Mouse (Mus musculus) forebrain, embryonic 13.5 days (tissue): ENCODE results near the gene March1. TPM values are rescaled to one million over a fixed set of nuclear protein-coding genes. Genes with fewer than 3 reads are reported as not detected.
A peak's percentile ranks its signal among the peaks of the same experiment; 100 is the strongest.

ENCODE experiments used
- ATAC-seq: fragments of 200-750 bp; cut with Nextera tagmentation; 2 replicates; pipeline ENCODE4 v1.8.0; 2017
- H3K27ac ChIP-seq: fragments of 300-500 bp; sonication (generic); 2 replicates; pipeline ENCODE4 v1.5.1; 2015; ENCODE audit warnings: inconsistent platforms, mild to moderate bottlenecking, moderate library complexity
- H3K27me3 ChIP-seq: fragments of 300-500 bp; sonication (generic); 2 replicates; pipeline ENCODE4 v1.6.1; 2015; ENCODE audit warnings: mild to moderate bottlenecking, inconsistent platforms
- H3K36me3 ChIP-seq: fragments of 300-500 bp; sonication (generic); 2 replicates; pipeline ENCODE4 v1.6.1; 2015; ENCODE audit warnings: mild to moderate bottlenecking, inconsistent platforms; ENCODE audit not compliant: poor library complexity, severe bottlenecking
- H3K4me1 ChIP-seq: fragments of 300-500 bp; sonication (generic); 2 replicates; pipeline ENCODE4 v1.6.1; 2015; ENCODE audit warnings: inconsistent platforms
- H3K4me2 ChIP-seq: fragments of 300-500 bp; sonication (generic); 2 replicates; pipeline ENCODE4 v1.6.1; 2015; ENCODE audit warnings: inconsistent platforms, mild to moderate bottlenecking, moderate library complexity
- H3K4me3 ChIP-seq: fragments of 300-500 bp; sonication (generic); 2 replicates; pipeline ENCODE4 v1.5.1; 2015; ENCODE audit warnings: mild to moderate bottlenecking, inconsistent platforms
- H3K9ac ChIP-seq: fragments of 300-500 bp; sonication (generic); 2 replicates; pipeline ENCODE4 v1.6.1; 2015; ENCODE audit warnings: mild to moderate bottlenecking, inconsistent platforms
- H3K9me3 ChIP-seq: fragments of 300-500 bp; sonication (generic); replicated peaks from 2 replicates; pipeline ENCODE4 v1.6.1; 2016; ENCODE audit warnings: inconsistent platforms
- WGBS: fragments of 180-500 bp; shearing (Covaris S2); methylation state at CpG from one replicate; pipeline ENCODE4 v1.1.7; 2015; 5-methylcytosine and 5-hydroxymethylcytosine counted together
- polyA plus RNA-seq: library from polyadenylated mRNA; unstranded; fragments of >200 nt; fragmentation: Nextera tagmentation; extraction: Ambion mirVana; gene quantifications from 2 replicates; pipeline ENCODE4 v1.2.1, GENCODE M21; 2015

Gene March1
- polyA plus RNA-seq, 1 experiment from 2014 or later, result 12.4 TPM

GRCm38 (mm10) chr8:66194416-66194815 is 576.7 kb downstream of the March1 start:
- 0 out of 2 replicates have a peak, but pooled peaks have one; percentile 21 for ATAC-seq
- H3K9me3 ChIP-seq, result no peaks in the 10 kb centered on the region
- no peak overlapping the region for H3K4me2 ChIP-seq
- H3K27me3 ChIP-seq, result no peaks in the 10 kb centered on the region
- H3K27ac ChIP-seq, result no peak overlapping the region
- H3K9ac ChIP-seq, result no peak overlapping the region
- H3K36me3 ChIP-seq, result no peaks in the 10 kb centered on the region
- H3K4me3 ChIP-seq, result no peak overlapping the region
- H3K4me1 ChIP-seq, result no peaks in the 10 kb centered on the region
- WGBS, result 92% methylated on average over 2 of the region's 2 CpGs

- Histone ChIP-seq H3K4me1 (no peaks in the 10 kb centered on the region), H3K27ac (no peak overlapping the region), H3K9me3 (no peaks in the 10 kb centered on the region), H3K9ac (no peak overlapping the region), H3K36me3 (no peaks in the 10 kb centered on the region), H3K4me2 (no peak overlapping the region), H3K27me3 (no peaks in the 10 kb centered on the region), H3K4me3 (no peak overlapping the region)
- WGBS, result 90% methylated on average over 3 of the region's 3 CpGs
- no peak for ATAC-seq
Measured at GRCm38 (mm10) chr8:66200169-66200568, 582.5 kb downstream of the March1 start.

- no peak overlapping the region for H3K9ac ChIP-seq
- WGBS, result 88% methylated on average over 7 of the region's 7 CpGs
- ATAC-seq, result peak; percentile 57; the same call in 1 of the 2 replicates
Measured at GRCm38 (mm10) chr8:66203814-66204438, 586.2 kb downstream of the March1 start.

GRCm38 (mm10) chr8:66209553-66209952 is 591.9 kb downstream of the March1 start:
- Histone ChIP-seq H3K9me3 (no peaks in the 10 kb centered on the region; the same call in 1 of the 2 replicates), H3K36me3 (no peaks in the 10 kb centered on the region), H3K27me3 (no peaks in the 10 kb centered on the region), H3K4me3 (no peak overlapping the region), H3K9ac (no peak overlapping the region), H3K4me1 (no peaks in the 10 kb centered on the region), H3K4me2 (no peak overlapping the region), H3K27ac (no peak overlapping the region)
- no peak for ATAC-seq
- WGBS, result 72% methylated on average over 2 of the region's 2 CpGs

More at GRCm38 (mm10) chr8:66203814-66204438, 586.2 kb downstream of the March1 start:
- no peak overlapping the region for H3K4me2 ChIP-seq
- H3K27me3 ChIP-seq, result no peaks in the 10 kb centered on the region
- H3K4me1 ChIP-seq, result no peaks in the 10 kb centered on the region
- H3K27ac ChIP-seq, result no peak overlapping the region
- H3K36me3 ChIP-seq, result no peaks in the 10 kb centered on the region
- H3K4me3 ChIP-seq, result no peak overlapping the region
- no peaks in the 10 kb centered on the region for H3K9me3 ChIP-seq

GRCm38 (mm10) chr8:66210294-66210693 is 592.6 kb downstream of the March1 start:
- WGBS, result 92% methylated on average over 2 of the region's 2 CpGs
- Histone ChIP-seq H3K4me1 (no peaks in the 10 kb centered on the region), H3K27me3 (no peaks in the 10 kb centered on the region), H3K27ac (no peak overlapping the region), H3K4me3 (no peak overlapping the region), H3K9ac (no peak overlapping the region), H3K36me3 (no peaks in the 10 kb centered on the region), H3K4me2 (no peak overlapping the region), H3K9me3 (no peaks in the 10 kb centered on the region; the same call in 1 of the 2 replicates)
- ATAC-seq, result no peak

GRCm38 (mm10) chr8:66219974-66220373 is 602.3 kb downstream of the March1 start:
- Histone ChIP-seq H3K27me3 (no peaks in the 10 kb centered on the region), H3K27ac (no peak overlapping the region), H3K4me3 (no peak overlapping the region), H3K36me3 (no peaks in the 10 kb centered on the region), H3K4me1 (no peaks in the 10 kb centered on the region), H3K9me3 (no peaks in the 10 kb centered on the region), H3K4me2 (no peak overlapping the region), H3K9ac (no peak overlapping the region)
- no peak for ATAC-seq
- 21% methylated on average over 1 of the region's 1 CpGs for WGBS

- no peak for ATAC-seq
- no peak overlapping the region for H3K4me2 ChIP-seq
- H3K9me3 ChIP-seq, result no peaks in the 10 kb centered on the region
- no peak overlapping the region for H3K9ac ChIP-seq
- H3K4me3 ChIP-seq, result no peak overlapping the region
- H3K27ac ChIP-seq, result no peak overlapping the region
- H3K4me1 ChIP-seq, result no peaks in the 10 kb centered on the region
- H3K27me3 ChIP-seq, result no peaks in the 10 kb centered on the region
- WGBS, result 72% methylated on average over 2 of the region's 2 CpGs
- no peaks in the 10 kb centered on the region for H3K36me3 ChIP-seq
Measured at GRCm38 (mm10) chr8:66229931-66230330, 612.2 kb downstream of the March1 start.

- Histone ChIP-seq H3K4me3 (no peak overlapping the region), H3K4me2 (no peak overlapping the region), H3K36me3 (no peaks in the 10 kb centered on the region), H3K27ac (no peak overlapping the region), H3K9ac (no peak overlapping the region), H3K27me3 (no peaks in the 10 kb centered on the region), H3K4me1 (no peaks in the 10 kb centered on the region), H3K9me3 (no peaks in the 10 kb centered on the region)
- 70% methylated on average over 4 of the region's 4 CpGs for WGBS
- ATAC-seq, result no peak
Measured at GRCm38 (mm10) chr8:66269546-66269945, 651.8 kb downstream of the March1 start.

- H3K4me3 ChIP-seq, result no peak overlapping the region
- ATAC-seq, result no peak
- H3K4me1 ChIP-seq, result no peaks in the 10 kb centered on the region
- no peaks in the 10 kb centered on the region for H3K36me3 ChIP-seq
- no peaks in the 10 kb centered on the region for H3K27me3 ChIP-seq
- H3K4me2 ChIP-seq, result no peak overlapping the region
- H3K27ac ChIP-seq, result no peak overlapping the region
- no peaks in the 10 kb centered on the region for H3K9me3 ChIP-seq
- no peak overlapping the region for H3K9ac ChIP-seq
- WGBS, result 77% methylated on average over 2 of the region's 2 CpGs
Measured at GRCm38 (mm10) chr8:66270116-66270515, 652.4 kb downstream of the March1 start.

- Histone ChIP-seq H3K4me1 (no peaks in the 10 kb centered on the region), H3K4me2 (no peak overlapping the region), H3K4me3 (no peak overlapping the region), H3K9me3 (no peaks in the 10 kb centered on the region), H3K36me3 (no peaks in the 10 kb centered on the region), H3K27me3 (no peaks in the 10 kb centered on the region), H3K9ac (no peak overlapping the region), H3K27ac (no peak overlapping the region)
- ATAC-seq, result no peak
- 93% methylated on average over 7 of the region's 7 CpGs for WGBS
Measured at GRCm38 (mm10) chr8:66317824-66318223, 700.1 kb downstream of the March1 start.

GRCm38 (mm10) chr8:66323045-66323807 is 705.5 kb downstream of the March1 start:
- H3K9ac ChIP-seq, result no peak overlapping the region
- H3K4me2 ChIP-seq, result no peak overlapping the region
- no peaks in the 10 kb centered on the region for H3K9me3 ChIP-seq
- 71% methylated on average over 4 of the region's 4 CpGs for WGBS
- H3K4me1 ChIP-seq, result no peaks in the 10 kb centered on the region
- H3K36me3 ChIP-seq, result no peaks in the 10 kb centered on the region
- no peaks in the 10 kb centered on the region for H3K27me3 ChIP-seq
- no peak overlapping the region for H3K4me3 ChIP-seq
- ATAC-seq, result no peak
- no peak overlapping the region for H3K27ac ChIP-seq

- Histone ChIP-seq H3K27ac (no peak overlapping the region), H3K4me2 (no peak overlapping the region), H3K4me1 (no peaks in the 10 kb centered on the region), H3K27me3 (no peaks in the 10 kb centered on the region), H3K9me3 (no peaks in the 10 kb centered on the region), H3K36me3 (no peaks in the 10 kb centered on the region), H3K4me3 (no peak overlapping the region), H3K9ac (no peak overlapping the region)
- no peak for ATAC-seq
Measured at GRCm38 (mm10) chr8:66326396-66326795, 708.7 kb downstream of the March1 start.
